Mouse (Mus musculus): ENCODE results near the gene Mcee. TPM values are rescaled to one million over a fixed set of nuclear protein-coding genes. Genes with fewer than 3 reads are reported as not detected.

Gene Mcee
- polyA plus RNA-seq, 1 experiment = 18.9 TPM

DNA sequence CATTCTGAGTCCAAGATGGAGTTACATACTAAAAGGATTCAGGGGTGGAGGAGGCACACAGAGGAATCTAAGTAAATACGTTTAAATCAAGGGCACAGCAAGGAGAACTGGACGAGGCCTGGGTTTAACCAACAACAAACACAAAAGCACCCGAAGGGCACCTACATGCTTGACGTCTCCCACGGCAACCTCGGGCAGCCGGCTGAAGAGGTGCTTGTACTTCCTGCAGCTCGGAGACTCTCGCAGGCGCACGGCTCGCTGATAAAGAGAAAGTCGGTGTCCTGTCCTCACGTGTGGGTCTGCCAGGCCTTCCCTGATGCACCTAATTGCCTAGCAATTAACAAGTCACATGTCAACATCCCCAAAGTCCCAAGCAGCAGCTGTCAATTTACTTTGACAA lies 38.2 kb upstream of the Mcee start:
- no peak for TF ChIP-seq MYOD1 (IDR thresholded peaks at IDR 0.05; ENCODE audit: control insufficient read depth in 1 of 3, insufficient read length in 2 of 3, low read depth in 2 of 3)
- TF ChIP-seq MAX (IDR thresholded peaks at IDR 0.05; ENCODE audit: low read depth) = no peak
- TF ChIP-seq MYOG (IDR thresholded peaks at IDR 0.05; ENCODE audit: control insufficient read depth in 1 of 3, insufficient read depth in 1 of 3, insufficient read length in 2 of 3, low read depth in 2 of 3) = no peak
- no peak for TF ChIP-seq SRF (IDR thresholded peaks at IDR 0.05; ENCODE audit: control insufficient read depth, insufficient read length, low read depth)
- no peak for TF ChIP-seq POLR2A (IDR thresholded peaks at IDR 0.05; ENCODE audit: insufficient read length, low read depth)
- TF ChIP-seq REST (IDR thresholded peaks at IDR 0.05; ENCODE audit: insufficient read depth, insufficient read length) = no peak
- no peak for TF ChIP-seq POLR2AphosphoS2 (IDR thresholded peaks at IDR 0.05; ENCODE audit: insufficient read length, low read depth)
- TF ChIP-seq E2F4 (IDR thresholded peaks at IDR 0.05; ENCODE audit: insufficient read depth) = no peak
- no peak for TF ChIP-seq USF1 (IDR thresholded peaks at IDR 0.05; ENCODE audit: low read depth)
- no peak for TF ChIP-seq TCF3 (IDR thresholded peaks at IDR 0.05; ENCODE audit: insufficient read length, low read depth)
- TF ChIP-seq CEBPB (IDR thresholded peaks at IDR 0.05; ENCODE audit: insufficient read depth, poor library complexity, severe bottlenecking) = no peak
- no peak for TF ChIP-seq TCF12 (IDR thresholded peaks at IDR 0.05; ENCODE audit: insufficient read depth, poor library complexity, severe bottlenecking)

GRCm38 (mm10) chr7:64356661-64357060 lies 35.7 kb upstream of the Mcee start:
- Histone ChIP-seq H3K4me3 (no peak overlapping the region), H3K4me2 (ENCODE audit: low read depth) (no peak overlapping the region), H3K27me3 (ENCODE audit: control insufficient read depth, insufficient read depth, insufficient read length) (no peaks in the 10 kb centered on the region), H3K79me2 (ENCODE audit: control insufficient read depth, insufficient read depth) (no peaks in the 10 kb centered on the region), H3ac (ENCODE audit: control insufficient read depth, insufficient read length) (no peak overlapping the region), H3K36me3 (ENCODE audit: control insufficient read depth, insufficient read depth) (peaks cover 5% of the 10 kb centered on the region)
- TF ChIP-seq USF1 (IDR thresholded peaks at IDR 0.05; ENCODE audit: low read depth) (no peak), MYOG (IDR thresholded peaks at IDR 0.05; ENCODE audit: control insufficient read depth in 1 of 3, insufficient read depth in 1 of 3, insufficient read length in 2 of 3, low read depth in 2 of 3) (no peak), POLR2AphosphoS2 (IDR thresholded peaks at IDR 0.05; ENCODE audit: insufficient read length, low read depth) (no peak), TCF12 (IDR thresholded peaks at IDR 0.05; ENCODE audit: insufficient read depth, poor library complexity, severe bottlenecking) (no peak), TCF3 (IDR thresholded peaks at IDR 0.05; ENCODE audit: insufficient read length, low read depth) (no peak)

More for the DNA sequence above, 38.2 kb upstream of the Mcee start:
- Histone ChIP-seq H3K4me2 (ENCODE audit: low read depth) (no peak overlapping the region), H3K27me3 (ENCODE audit: control insufficient read depth, insufficient read depth, insufficient read length) (no peaks in the 10 kb centered on the region), H3K79me2 (ENCODE audit: control insufficient read depth, insufficient read depth) (no peaks in the 10 kb centered on the region), H3K4me3 (no peak overlapping the region), H3K36me3 (ENCODE audit: control insufficient read depth, insufficient read depth) (peaks cover 5% of the 10 kb centered on the region), H3ac (ENCODE audit: control insufficient read depth, insufficient read length) (no peak overlapping the region)

GRCm38 (mm10) chr7:64357405-64357804 lies 35.0 kb upstream of the Mcee start:
- H3K79me2 ChIP-seq (ENCODE audit: control insufficient read depth, insufficient read depth) = no peaks in the 10 kb centered on the region
- TF ChIP-seq MYOD1 (IDR thresholded peaks at IDR 0.05; ENCODE audit: control insufficient read depth in 1 of 3, insufficient read length in 2 of 3, low read depth in 2 of 3) = no peak
- no peak for TF ChIP-seq USF1 (IDR thresholded peaks at IDR 0.05; ENCODE audit: low read depth)
- no peak for TF ChIP-seq TCF12 (IDR thresholded peaks at IDR 0.05; ENCODE audit: insufficient read depth, poor library complexity, severe bottlenecking)
- TF ChIP-seq POLR2AphosphoS2 (IDR thresholded peaks at IDR 0.05; ENCODE audit: insufficient read length, low read depth) = no peak
- TF ChIP-seq CEBPB (IDR thresholded peaks at IDR 0.05; ENCODE audit: insufficient read depth, poor library complexity, severe bottlenecking) = no peak
- no peak for TF ChIP-seq REST (IDR thresholded peaks at IDR 0.05; ENCODE audit: insufficient read depth, insufficient read length)
- TF ChIP-seq MAX (IDR thresholded peaks at IDR 0.05; ENCODE audit: low read depth) = no peak
- no peak for TF ChIP-seq TCF3 (IDR thresholded peaks at IDR 0.05; ENCODE audit: insufficient read length, low read depth)
- no peak for TF ChIP-seq E2F4 (IDR thresholded peaks at IDR 0.05; ENCODE audit: insufficient read depth)
- no peak for TF ChIP-seq MYOG (IDR thresholded peaks at IDR 0.05; ENCODE audit: control insufficient read depth in 1 of 3, insufficient read depth in 1 of 3, insufficient read length in 2 of 3, low read depth in 2 of 3)
- TF ChIP-seq POLR2A (IDR thresholded peaks at IDR 0.05; ENCODE audit: insufficient read length, low read depth) = no peak
- no peak for TF ChIP-seq SRF (IDR thresholded peaks at IDR 0.05; ENCODE audit: control insufficient read depth, insufficient read length, low read depth)
- H3K4me3 ChIP-seq = no peak overlapping the region
- H3K36me3 ChIP-seq (ENCODE audit: control insufficient read depth, insufficient read depth) = peaks cover 7% of the 10 kb centered on the region
- no peak overlapping the region for H3K4me2 ChIP-seq (ENCODE audit: low read depth)
- no peak overlapping the region for H3ac ChIP-seq (ENCODE audit: control insufficient read depth, insufficient read length)
- no peaks in the 10 kb centered on the region for H3K27me3 ChIP-seq (ENCODE audit: control insufficient read depth, insufficient read depth, insufficient read length)

DNA sequence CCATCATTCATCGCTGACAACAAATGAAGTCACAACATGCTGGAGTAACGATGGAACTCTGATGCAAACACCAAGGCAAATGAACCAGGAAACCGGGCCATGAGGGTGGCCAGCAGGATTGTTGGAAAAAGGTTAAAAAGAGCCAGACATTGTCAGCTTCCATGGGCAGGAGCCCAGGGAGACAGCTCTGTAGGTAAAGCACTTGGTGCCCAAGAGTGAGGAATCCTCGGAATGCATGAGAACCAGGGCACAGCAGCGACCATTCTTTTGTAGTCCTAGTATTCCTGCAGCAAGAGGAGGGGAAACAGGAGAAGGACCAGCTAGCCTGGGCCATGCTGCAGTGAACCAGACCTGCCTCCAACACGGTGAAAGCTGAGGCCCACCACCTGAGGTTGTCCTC lies 33.7 kb upstream of the Mcee start:
- peaks cover 11% of the 10 kb centered on the region for H3K36me3 ChIP-seq (ENCODE audit: control insufficient read depth, insufficient read depth)
- H3K27me3 ChIP-seq (ENCODE audit: control insufficient read depth, insufficient read depth, insufficient read length) = no peaks in the 10 kb centered on the region
- H3ac ChIP-seq (ENCODE audit: control insufficient read depth, insufficient read length) = no peak overlapping the region
- H3K4me2 ChIP-seq (ENCODE audit: low read depth) = no peak overlapping the region
- no peak for TF ChIP-seq REST (IDR thresholded peaks at IDR 0.05; ENCODE audit: insufficient read depth, insufficient read length)
- no peak for TF ChIP-seq CEBPB (IDR thresholded peaks at IDR 0.05; ENCODE audit: insufficient read depth, poor library complexity, severe bottlenecking)
- no peak for TF ChIP-seq SRF (IDR thresholded peaks at IDR 0.05; ENCODE audit: control insufficient read depth, insufficient read length, low read depth)
- no peaks in the 10 kb centered on the region for H3K79me2 ChIP-seq (ENCODE audit: control insufficient read depth, insufficient read depth)
- no peak overlapping the region for H3K4me3 ChIP-seq

DNA sequence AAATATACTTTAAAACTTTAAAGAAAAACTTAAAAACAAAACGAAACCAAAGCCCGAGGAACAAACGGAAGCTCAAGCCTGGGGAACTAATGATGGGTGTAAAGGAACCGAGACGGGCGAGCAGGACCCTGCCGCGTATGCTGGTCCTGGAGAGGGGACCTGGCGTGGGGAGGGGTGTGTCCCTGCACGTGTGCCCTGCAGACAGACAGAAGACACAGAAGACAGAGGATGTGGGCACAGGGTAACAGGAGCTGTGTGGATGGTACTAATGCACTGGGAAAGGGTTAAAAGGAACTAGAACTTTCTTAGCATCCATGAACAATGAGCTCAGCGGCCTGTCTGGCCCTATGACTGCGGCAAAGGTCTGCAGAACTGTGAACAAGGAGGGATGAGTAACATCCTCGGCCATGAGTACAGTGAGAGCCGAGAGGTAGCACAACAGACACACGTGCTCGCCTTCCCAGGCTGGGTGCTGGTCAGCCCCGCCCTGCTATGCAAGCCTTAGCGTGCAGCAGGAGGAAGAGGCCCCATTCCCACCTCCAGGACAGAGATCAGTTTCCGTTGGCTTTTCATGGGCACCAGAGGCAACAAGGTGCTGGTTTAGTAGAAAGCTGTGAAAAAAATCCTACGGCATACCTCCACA lies 32.3 kb upstream of the Mcee start:
- Histone ChIP-seq H3K4me3 (no peak overlapping the region), H3K4me2 (ENCODE audit: low read depth) (no peak overlapping the region), H3K27me3 (ENCODE audit: control insufficient read depth, insufficient read depth, insufficient read length) (no peaks in the 10 kb centered on the region), H3K36me3 (ENCODE audit: control insufficient read depth, insufficient read depth) (peaks cover 11% of the 10 kb centered on the region), H3K79me2 (ENCODE audit: control insufficient read depth, insufficient read depth) (no peaks in the 10 kb centered on the region), H3ac (ENCODE audit: control insufficient read depth, insufficient read length) (no peak overlapping the region)
- TF ChIP-seq TCF12 (IDR thresholded peaks at IDR 0.05; ENCODE audit: insufficient read depth, poor library complexity, severe bottlenecking) (no peak), POLR2AphosphoS2 (IDR thresholded peaks at IDR 0.05; ENCODE audit: insufficient read length, low read depth) (no peak)
